Mouse (Mus musculus): ENCODE results near the gene Ell.

GRCm38 (mm10) chr8:70522592-70523403 is 16.5 kb upstream of the Ell start:
- TF ChIP-seq POLR2A (IDR thresholded peaks at IDR 0.05; ENCODE audit: low read depth, low read length) (peak; percentile 88), CTCF (IDR thresholded peaks at IDR 0.05; ENCODE audit: extremely low read depth, insufficient read length, insufficient replicate concordance, low read depth, low read length) (0 out of 2 replicates have a peak, but pooled peaks have one; percentile 39)

Measured in small intestine, adult 2 months (tissue).